Mouse (Mus musculus) adrenal gland, postnatal 4 days (tissue): ENCODE data around the gene Nlk. TPM values are rescaled to one million over a fixed set of nuclear protein-coding genes. Genes with fewer than 3 reads are reported as not detected.
"Not testable (repeated sequence)": the region's sequence is repeated elsewhere in the genome, so short reads cannot be mapped to it uniquely, and the experiment has no call there.

ENCODE experiments used
- DNase-seq, 2 experiments: peaks; one replicate each; pipeline ENCODE4 v3.0.0; 2021 to 2022; ENCODE audit warnings: low spot score in 2 of 2, mixed read lengths in 2 of 2
- total RNA-seq, 2 experiments: library from RNA; stranded (reverse); gene quantifications; 2 replicates each; pipeline ENCODE4 v1.2.3; 2021

The Nlk gene
- total RNA-seq, 2 experiments from 2014 or later: 43.9 to 44.0 TPM

GRCm38 (mm10) chr11:78600051-78600450 lies 97.1 kb downstream of the Nlk start:
- no peak for DNase-seq

GRCm38 (mm10) chr11:78598763-78599415 lies 98.3 kb downstream of the Nlk start:
- DNase-seq: no peak

GRCm38 (mm10) chr11:78596750-78597149 lies 100.4 kb downstream of the Nlk start:
- no peak for DNase-seq

GRCm38 (mm10) chr11:78595773-78596172 lies 101.4 kb downstream of the Nlk start:
- no peak for DNase-seq

- no peak for DNase-seq
These were observed 102.8 kb downstream of the Nlk start for GRCm38 (mm10) chr11:78594271-78594964.

GRCm38 (mm10) chr11:78587677-78588076 lies 109.5 kb downstream of the Nlk start:
- not testable (repeated sequence) for DNase-seq

GRCm38 (mm10) chr11:78586099-78586498 lies 111.1 kb downstream of the Nlk start:
- DNase-seq: no peak

- no peak for DNase-seq
These were observed 114.3 kb downstream of the Nlk start for GRCm38 (mm10) chr11:78582848-78583247.

GRCm38 (mm10) chr11:78574975-78575374 lies 122.2 kb downstream of the Nlk start:
- no peak for DNase-seq

GRCm38 (mm10) chr11:78574536-78574935 lies 122.6 kb downstream of the Nlk start:
- DNase-seq: no peak

- not testable (repeated sequence) for DNase-seq
These were observed 123.1 kb downstream of the Nlk start for GRCm38 (mm10) chr11:78574031-78574430.

- no peak for DNase-seq
These were observed 125.3 kb downstream of the Nlk start for GRCm38 (mm10) chr11:78571854-78572253.

- no peak for DNase-seq
These were observed 125.7 kb downstream of the Nlk start for GRCm38 (mm10) chr11:78571441-78571840.

- no peak for DNase-seq
These were observed 127.4 kb downstream of the Nlk start for GRCm38 (mm10) chr11:78569806-78570205.

- no peak for DNase-seq
These were observed 128.3 kb downstream of the Nlk start for GRCm38 (mm10) chr11:78568827-78569226.

GRCm38 (mm10) chr11:78567614-78568013 lies 129.6 kb downstream of the Nlk start:
- DNase-seq: no peak

GRCm38 (mm10) chr11:78566775-78567174 lies 130.4 kb downstream of the Nlk start:
- DNase-seq: no peak

- peak in 1 of 2 experiments; percentile 57 for DNase-seq
These were observed 136.7 kb downstream of the Nlk start for GRCm38 (mm10) chr11:78560447-78560846.

GRCm38 (mm10) chr11:78557241-78557640 lies 139.9 kb downstream of the Nlk start:
- no peak for DNase-seq

GRCm38 (mm10) chr11:78556070-78556469 lies 141.1 kb downstream of the Nlk start:
- DNase-seq: no peak

- DNase-seq: no peak
These were observed 141.6 kb downstream of the Nlk start for GRCm38 (mm10) chr11:78555623-78556022.

- no peak for DNase-seq
These were observed 146.1 kb downstream of the Nlk start for GRCm38 (mm10) chr11:78551059-78551398.
